In the genomic region with DNA sequence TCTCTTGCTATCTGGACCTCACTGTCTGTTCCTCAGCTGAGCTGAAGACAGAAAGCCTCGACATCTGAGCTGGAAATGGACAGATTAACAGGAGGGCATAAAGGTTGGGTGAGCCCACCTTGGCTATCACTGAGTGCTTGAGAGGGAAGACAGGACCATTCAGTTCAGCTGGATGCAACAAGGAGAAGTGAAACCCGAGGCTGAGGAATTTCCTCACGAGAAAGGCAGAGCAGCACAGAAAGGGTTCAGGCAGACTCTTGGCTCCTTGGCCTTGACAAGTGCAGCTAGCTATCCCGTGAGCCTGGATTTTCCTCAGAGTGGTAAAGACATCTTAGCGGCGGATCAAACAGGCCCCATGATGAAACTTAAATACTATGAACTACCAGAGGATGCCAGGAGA, we compare ENCODE assay signal across 26 mouse cellular contexts. TPM values are rescaled to one million over a fixed set of nuclear protein-coding genes. Genes with fewer than 3 reads are reported as not detected.
DNase-seq lines count a peak whose midpoint lies in the region; ATAC-seq and TF ChIP-seq lines count a peak whose summit lies in the region.
"Had no signal": no experiment of that assay in that cellular context is flagged by ENCODE, and none has a peak within 500 bp of the region (broad histone marks: within the 10 kb centered on the region; RNA-seq: fewer than 3 reads in every experiment).

No protein-coding gene starts in this region.

- DNase-seq in heart, adult 11 months = peak; percentile 83
- DNase-seq in heart, adult 18-20 months = no peak
- DNase-seq in layer of hippocampus, adult 2 months (ENCODE audit: low spot score in 2 of 2) = no peak
- DNase-seq in layer of hippocampus, postnatal 14 days (ENCODE audit: low spot score in 2 of 2) = no peak
- DNase-seq in urinary bladder, postnatal 4 days (ENCODE audit: low spot score in 2 of 2) = no peak
- DNase-seq: adrenal gland, adult 8-10 months; adrenal gland, postnatal 14 days; adrenal gland, postnatal 36 days; B cell, adult 2 months; cerebellum, adult 11-12 months; cerebellum, adult 2 months; cerebellum, postnatal 10 days; cerebellum, postnatal 25 days; embryo, embryonic 11 days had no signal

- TF ChIP-seq CTCF in layer of hippocampus, adult 2 months (conservative IDR thresholded peaks at IDR 0.05) = no peak

- H3K27ac ChIP-seq in layer of hippocampus, adult 2 months = peak overlapping the region; percentile 19; the same call in 1 of the 2 replicates
- H3K27ac ChIP-seq: embryonic facial prominence, embryonic 13.5 days; embryonic facial prominence, embryonic 15.5 days; forebrain, embryonic 10.5 days; forebrain, embryonic 12.5 days had no signal

- 0 out of 2 replicates have a peak, but pooled peaks have one; percentile 19 for ATAC-seq in megakaryocyte progenitor cell, adult 5-6 weeks (replicated peaks; ENCODE audit: poor library complexity)
- ATAC-seq: activated CD4-positive, CD25-positive, alpha-beta regulatory T cell, adult 4 months; CD4-positive, CD25-positive, alpha-beta regulatory T cell, adult 4 months; forebrain, embryonic 14.5 days; forebrain, embryonic 16.5 days; Patski had no signal

- no peak overlapping the region for H3K4me3 ChIP-seq in layer of hippocampus, adult 2 months
- H3K4me3 ChIP-seq: embryonic facial prominence, embryonic 13.5 days; embryonic facial prominence, embryonic 15.5 days; erythroblast, embryonic 14.5 days; forebrain, embryonic 10.5 days; forebrain, embryonic 12.5 days had no signal

RNA-seq across cellular contexts. Expression of gene Rheb, which starts 37.2 kb away (rescaled TPM):
- 10 to 100 TPM; 82.6 to 85.7 TPM for total RNA-seq in heart, adult 18-20 months (2021)
- total RNA-seq in layer of hippocampus, adult 2 months (2021) = 100 to 1,000 TPM; 106 to 115 TPM
- total RNA-seq in layer of hippocampus, postnatal 14 days (2021) = 100 to 1,000 TPM; 111 to 117 TPM
- total RNA-seq in megakaryocyte progenitor cell, adult 5-6 weeks (2015) = 102 and 112 TPM in 2 replicates
- 45.9 and 46.0 TPM in 2 replicates for total RNA-seq in megakaryocyte progenitor cell, adult 5-6 weeks (2017)

RNA-seq across cellular contexts. Expression of gene Crygn, which starts 47.4 kb away (rescaled TPM):
- total RNA-seq in heart, adult 18-20 months (2021) = not detected
- total RNA-seq in layer of hippocampus, adult 2 months (2021) = not detected
- 1 to 10 TPM; 2.3 to 3.3 TPM for total RNA-seq in layer of hippocampus, postnatal 14 days (2021)
- total RNA-seq in megakaryocyte progenitor cell, adult 5-6 weeks (2015) = not detected in 2 replicates
- total RNA-seq in megakaryocyte progenitor cell, adult 5-6 weeks (2017) = not detected in 2 replicates
- total RNA-seq: G1E had no signal
